Mouse (Mus musculus): ENCODE results near the gene Zfand2a.
A peak's percentile ranks its signal among the peaks of the same experiment; 100 is the strongest.

Gene Zfand2a

GRCm38 (mm10) chr5:139449926-139450325, 34.4 kb downstream of the Zfand2a start:
- H3K36me3 ChIP-seq (ENCODE audit: control insufficient read depth, insufficient read depth, low read length, poor library complexity, severe bottlenecking): no peaks in the 10 kb centered on the region
- peak; percentile 37 for DNase-seq (ENCODE audit: low read depth, low spot score)
- no peaks in the 10 kb centered on the region for H3K27me3 ChIP-seq (ENCODE audit: control insufficient read depth, insufficient read depth, low read length, poor library complexity, severe bottlenecking)

GRCm38 (mm10) chr5:139449161-139449791, 35.1 kb downstream of the Zfand2a start:
- Histone ChIP-seq H3K36me3 (ENCODE audit: control insufficient read depth, insufficient read depth, low read length, poor library complexity, severe bottlenecking) (no peaks in the 10 kb centered on the region), H3K27me3 (ENCODE audit: control insufficient read depth, insufficient read depth, low read length, poor library complexity, severe bottlenecking) (no peaks in the 10 kb centered on the region)
- DNase-seq (ENCODE audit: low read depth, low spot score): peak; percentile 49

- Histone ChIP-seq H3K36me3 (ENCODE audit: control insufficient read depth, insufficient read depth, low read length, poor library complexity, severe bottlenecking) (no peaks in the 10 kb centered on the region), H3K27me3 (ENCODE audit: control insufficient read depth, insufficient read depth, low read length, poor library complexity, severe bottlenecking) (no peaks in the 10 kb centered on the region)
- DNase-seq (ENCODE audit: low read depth, low spot score): no peak
Observed at GRCm38 (mm10) chr5:139448025-139448424, 36.3 kb downstream of the Zfand2a start.

- no peak for DNase-seq (ENCODE audit: low read depth, low spot score)
- H3K27me3 ChIP-seq (ENCODE audit: control insufficient read depth, insufficient read depth, low read length, poor library complexity, severe bottlenecking): no peaks in the 10 kb centered on the region
- no peaks in the 10 kb centered on the region for H3K36me3 ChIP-seq (ENCODE audit: control insufficient read depth, insufficient read depth, low read length, poor library complexity, severe bottlenecking)
Observed at GRCm38 (mm10) chr5:139445258-139445657, 39.1 kb downstream of the Zfand2a start.

- no peak for DNase-seq (ENCODE audit: low read depth, low spot score)
- Histone ChIP-seq H3K36me3 (ENCODE audit: control insufficient read depth, insufficient read depth, low read length, poor library complexity, severe bottlenecking) (no peaks in the 10 kb centered on the region), H3K27me3 (ENCODE audit: control insufficient read depth, insufficient read depth, low read length, poor library complexity, severe bottlenecking) (no peaks in the 10 kb centered on the region)
Observed at GRCm38 (mm10) chr5:139442962-139443361, 41.4 kb downstream of the Zfand2a start.

GRCm38 (mm10) chr5:139442428-139442827, 41.9 kb downstream of the Zfand2a start:
- Histone ChIP-seq H3K27me3 (ENCODE audit: control insufficient read depth, insufficient read depth, low read length, poor library complexity, severe bottlenecking) (no peaks in the 10 kb centered on the region), H3K36me3 (ENCODE audit: control insufficient read depth, insufficient read depth, low read length, poor library complexity, severe bottlenecking) (no peaks in the 10 kb centered on the region)
- no peak for DNase-seq (ENCODE audit: low read depth, low spot score)

GRCm38 (mm10) chr5:139441726-139442018, 42.7 kb downstream of the Zfand2a start:
- Histone ChIP-seq H3K27me3 (ENCODE audit: control insufficient read depth, insufficient read depth, low read length, poor library complexity, severe bottlenecking) (no peaks in the 10 kb centered on the region), H3K36me3 (ENCODE audit: control insufficient read depth, insufficient read depth, low read length, poor library complexity, severe bottlenecking) (no peaks in the 10 kb centered on the region)
- DNase-seq (ENCODE audit: low read depth, low spot score): no peak

- DNase-seq (ENCODE audit: low read depth, low spot score): no peak
- H3K27me3 ChIP-seq (ENCODE audit: control insufficient read depth, insufficient read depth, low read length, poor library complexity, severe bottlenecking): no peaks in the 10 kb centered on the region
Observed at GRCm38 (mm10) chr5:139440926-139441725, 43.2 kb downstream of the Zfand2a start.

GRCm38 (mm10) chr5:139440451-139440850, 43.9 kb downstream of the Zfand2a start:
- Histone ChIP-seq H3K27me3 (ENCODE audit: control insufficient read depth, insufficient read depth, low read length, poor library complexity, severe bottlenecking) (no peaks in the 10 kb centered on the region), H3K36me3 (ENCODE audit: control insufficient read depth, insufficient read depth, low read length, poor library complexity, severe bottlenecking) (no peaks in the 10 kb centered on the region)
- no peak for DNase-seq (ENCODE audit: low read depth, low spot score)

More at GRCm38 (mm10) chr5:139440926-139441725, 43.2 kb downstream of the Zfand2a start:
- no peaks in the 10 kb centered on the region for H3K36me3 ChIP-seq (ENCODE audit: control insufficient read depth, insufficient read depth, low read length, poor library complexity, severe bottlenecking)

- Histone ChIP-seq H3K27me3 (ENCODE audit: control insufficient read depth, insufficient read depth, low read length, poor library complexity, severe bottlenecking) (no peaks in the 10 kb centered on the region), H3K36me3 (ENCODE audit: control insufficient read depth, insufficient read depth, low read length, poor library complexity, severe bottlenecking) (no peaks in the 10 kb centered on the region)
- no peak for DNase-seq (ENCODE audit: low read depth, low spot score)
Observed at GRCm38 (mm10) chr5:139438440-139438839, 45.9 kb downstream of the Zfand2a start.

- no peak for DNase-seq (ENCODE audit: low read depth, low spot score)
- Histone ChIP-seq H3K36me3 (ENCODE audit: control insufficient read depth, insufficient read depth, low read length, poor library complexity, severe bottlenecking) (no peaks in the 10 kb centered on the region), H3K27me3 (ENCODE audit: control insufficient read depth, insufficient read depth, low read length, poor library complexity, severe bottlenecking) (no peaks in the 10 kb centered on the region)
Observed at GRCm38 (mm10) chr5:139437769-139438168, 46.6 kb downstream of the Zfand2a start.

- no peak for DNase-seq (ENCODE audit: low read depth, low spot score)
- Histone ChIP-seq H3K27me3 (ENCODE audit: control insufficient read depth, insufficient read depth, low read length, poor library complexity, severe bottlenecking) (no peaks in the 10 kb centered on the region), H3K36me3 (ENCODE audit: control insufficient read depth, insufficient read depth, low read length, poor library complexity, severe bottlenecking) (no peaks in the 10 kb centered on the region)
Observed at GRCm38 (mm10) chr5:139434940-139435339, 49.4 kb downstream of the Zfand2a start.

- DNase-seq (ENCODE audit: low read depth, low spot score): no peak
- no peaks in the 10 kb centered on the region for H3K36me3 ChIP-seq (ENCODE audit: control insufficient read depth, insufficient read depth, low read length, poor library complexity, severe bottlenecking)
- H3K27me3 ChIP-seq (ENCODE audit: control insufficient read depth, insufficient read depth, low read length, poor library complexity, severe bottlenecking): no peaks in the 10 kb centered on the region
Observed at GRCm38 (mm10) chr5:139433842-139434568, 50.3 kb downstream of the Zfand2a start.

- Histone ChIP-seq H3K27me3 (ENCODE audit: control insufficient read depth, insufficient read depth, low read length, poor library complexity, severe bottlenecking) (no peaks in the 10 kb centered on the region), H3K36me3 (ENCODE audit: control insufficient read depth, insufficient read depth, low read length, poor library complexity, severe bottlenecking) (no peaks in the 10 kb centered on the region)
- no peak for DNase-seq (ENCODE audit: low read depth, low spot score)
Observed at GRCm38 (mm10) chr5:139432747-139433508, 51.4 kb downstream of the Zfand2a start.
